Mouse (Mus musculus) lung, postnatal 0 days (tissue): ENCODE results near the gene Barx1. TPM values are rescaled to one million over a fixed set of nuclear protein-coding genes. Genes with fewer than 3 reads are reported as not detected.

ENCODE experiments used
- ATAC-seq: fragments of 200-750 bp; cut with Nextera tagmentation; 2 replicates; pipeline ENCODE4 v1.8.0; 2017; ENCODE audit warnings: moderate library complexity
- DNase-seq: peaks from one replicate; pipeline ENCODE4 v3.0.0-alpha.2; 2016; ENCODE audit warnings: low spot score
- H3K27ac ChIP-seq: fragments of 300-500 bp; sonication (generic); 2 replicates; pipeline ENCODE4 v1.5.1; 2014; ENCODE audit warnings: antibody characterized with exemption, mild to moderate bottlenecking, low read length, mixed read lengths
- H3K27me3 ChIP-seq: fragments of 300-500 bp; sonication (generic); replicated peaks from 2 replicates; pipeline ENCODE4 v1.6.1; 2014; ENCODE audit warnings: low read length, mixed read lengths; ENCODE audit not compliant: insufficient read depth
- H3K36me3 ChIP-seq: fragments of 300-500 bp; sonication (generic); 2 replicates; pipeline ENCODE4 v1.6.1; 2014; ENCODE audit warnings: low read length, mixed read lengths; ENCODE audit not compliant: insufficient read depth
- H3K4me1 ChIP-seq: fragments of 300-500 bp; sonication (generic); 2 replicates; pipeline ENCODE4 v1.6.1; 2014; ENCODE audit warnings: antibody characterized with exemption, low read depth, low read length, mixed read lengths; ENCODE audit not compliant: insufficient read depth
- H3K4me2 ChIP-seq: fragments of 300-500 bp; sonication (generic); replicated peaks from 2 replicates; pipeline ENCODE4 v1.6.1; 2014; ENCODE audit warnings: low read depth, mild to moderate bottlenecking, low read length, moderate library complexity, mixed read lengths
- H3K4me3 ChIP-seq: fragments of 300-500 bp; sonication (generic); 2 replicates; pipeline ENCODE4 v1.5.1; 2014; ENCODE audit warnings: low read depth, low read length
- H3K9ac ChIP-seq: fragments of 300-500 bp; sonication (generic); replicated peaks from 2 replicates; pipeline ENCODE4 v1.6.1; 2014; ENCODE audit warnings: low read depth, mild to moderate bottlenecking
- H3K9me3 ChIP-seq: fragments of 300-500 bp; sonication (generic); 2 replicates; pipeline ENCODE4 v1.6.1; 2016; ENCODE audit warnings: low read length, mixed read lengths
- CTCF ChIP-seq: IDR thresholded peaks from 2 replicates; pipeline ENCODE4 v1.5.1; 2016; ENCODE audit warnings: antibody characterized with exemption, mild to moderate bottlenecking
- EP300 ChIP-seq: IDR thresholded peaks from 2 replicates; pipeline ENCODE4 v1.6.1; 2016; ENCODE audit warnings: antibody characterized with exemption, mild to moderate bottlenecking, control low read depth
- WGBS: fragments of 180-500 bp; shearing (Covaris S2); extraction: QIAGEN DNeasy Blood & Tissue Kit; methylation state at CpG from one replicate; pipeline ENCODE4 v1.1.7; 2014; 5-methylcytosine and 5-hydroxymethylcytosine counted together
- polyA plus RNA-seq: library from polyadenylated mRNA; unstranded; fragments of >200 nt; fragmentation: Nextera tagmentation; extraction: Ambion mirVana; gene quantifications from 2 replicates; pipeline ENCODE4 v1.2.1, GENCODE M21; 2015

Gene Barx1
- polyA plus RNA-seq, 1 experiment from 2014 or later = not detected

GRCm38 (mm10) chr13:48659254-48660220 is 3.3 kb upstream of the Barx1 start:
- H3K4me1 ChIP-seq = peaks cover 8% of the 10 kb centered on the region; the same call in 1 of the 2 replicates
- H3K9ac ChIP-seq = no peak overlapping the region
- no peak for DNase-seq
- peak; percentile 28; the same call in 1 of the 2 replicates for ATAC-seq
- no peak overlapping the region for H3K27ac ChIP-seq
- no peaks in the 10 kb centered on the region for H3K9me3 ChIP-seq
- WGBS = 3% methylated on average over 38 of the region's 38 CpGs
- H3K4me2 ChIP-seq = peak overlapping the region; percentile 45
- peak overlapping the region; percentile 27 for H3K4me3 ChIP-seq
- peak; percentile 31; the same call in 1 of the 2 replicates for TF ChIP-seq CTCF
- TF ChIP-seq EP300 = no peak
- no peaks in the 10 kb centered on the region for H3K36me3 ChIP-seq
- H3K27me3 ChIP-seq = peaks cover 85% of the 10 kb centered on the region

- no peak for TF ChIP-seq EP300
Observed at GRCm38 (mm10) chr13:48660221-48660734, 2.5 kb upstream of the Barx1 start.

GRCm38 (mm10) chr13:48660741-48661140 is 2.1 kb upstream of the Barx1 start:
- ATAC-seq (no peak), DNase-seq (no peak)
- H3K9me3 ChIP-seq = no peaks in the 10 kb centered on the region
- no peak overlapping the region for H3K4me2 ChIP-seq
- H3K27me3 ChIP-seq = peaks cover 97% of the 10 kb centered on the region
- TF ChIP-seq CTCF = no peak
- TF ChIP-seq EP300 = no peak
- H3K36me3 ChIP-seq = no peaks in the 10 kb centered on the region
- WGBS = 16% methylated on average over 6 of the region's 6 CpGs
- H3K4me1 ChIP-seq = peaks cover 8% of the 10 kb centered on the region; the same call in 1 of the 2 replicates
- no peak overlapping the region for H3K27ac ChIP-seq
- no peak overlapping the region for H3K9ac ChIP-seq
- H3K4me3 ChIP-seq = no peak overlapping the region

More at GRCm38 (mm10) chr13:48660221-48660734, 2.5 kb upstream of the Barx1 start:
- Histone ChIP-seq H3K9ac (no peak overlapping the region), H3K4me3 (peak overlapping the region; percentile 8; the same call in 1 of the 2 replicates), H3K4me2 (no peak overlapping the region), H3K4me1 (peaks cover 8% of the 10 kb centered on the region; the same call in 1 of the 2 replicates), H3K27me3 (peaks cover 92% of the 10 kb centered on the region), H3K9me3 (no peaks in the 10 kb centered on the region), H3K27ac (no peak overlapping the region), H3K36me3 (no peaks in the 10 kb centered on the region)
- DNase-seq (no peak), ATAC-seq (no peak)
- 5% methylated on average over 11 of the region's 11 CpGs for WGBS

- Histone ChIP-seq H3K4me1 (peaks cover 8% of the 10 kb centered on the region; the same call in 1 of the 2 replicates), H3K36me3 (no peaks in the 10 kb centered on the region), H3K9me3 (no peaks in the 10 kb centered on the region), H3K9ac (no peak overlapping the region), H3K4me3 (no peak overlapping the region), H3K4me2 (no peak overlapping the region), H3K27me3 (peaks cover 98% of the 10 kb centered on the region), H3K27ac (no peak overlapping the region)
- TF ChIP-seq CTCF (no peak), EP300 (no peak)
- 6% methylated on average over 1 of the region's 1 CpGs for WGBS
- ATAC-seq (no peak), DNase-seq (no peak)
Observed at GRCm38 (mm10) chr13:48661561-48661960, 1.2 kb upstream of the Barx1 start.

GRCm38 (mm10) chr13:48663211-48663987 is 601 bp downstream of the Barx1 start:
- WGBS = 9% methylated on average over 41 of the region's 54 CpGs
- TF ChIP-seq EP300 (no peak), CTCF (no peak)
- Histone ChIP-seq H3K27me3 (peaks cover 87% of the 10 kb centered on the region), H3K4me3 (peak overlapping the region; percentile 33), H3K9ac (no peak overlapping the region), H3K4me1 (peaks cover 8% of the 10 kb centered on the region; the same call in 1 of the 2 replicates), H3K9me3 (no peaks in the 10 kb centered on the region), H3K36me3 (no peaks in the 10 kb centered on the region), H3K27ac (no peak overlapping the region), H3K4me2 (peak overlapping the region; percentile 66)
- DNase-seq (no peak), ATAC-seq (no peak)

GRCm38 (mm10) chr13:48663988-48664339 is 1.2 kb downstream of the Barx1 start:
- Histone ChIP-seq H3K9ac (no peak overlapping the region), H3K9me3 (no peaks in the 10 kb centered on the region), H3K36me3 (no peaks in the 10 kb centered on the region), H3K4me1 (peaks cover 11% of the 10 kb centered on the region), H3K4me3 (no peak overlapping the region), H3K27ac (no peak overlapping the region), H3K4me2 (no peak overlapping the region), H3K27me3 (peaks cover 87% of the 10 kb centered on the region)
- DNase-seq (no peak), ATAC-seq (no peak)
- WGBS = 23% methylated on average over 7 of the region's 7 CpGs
- TF ChIP-seq CTCF (no peak), EP300 (no peak)
